In genomic region chr6:146660591-146660990, GRCm38 (mm10) we compare ENCODE assay signal across 11 mouse cellular contexts. TPM values are rescaled to one million over a fixed set of nuclear protein-coding genes. Genes with fewer than 3 reads are reported as not detected.
A peak's percentile ranks its signal among the peaks of the same experiment; 100 is the strongest.
DNase-seq lines count a peak whose midpoint lies in the region; ATAC-seq and TF ChIP-seq lines count a peak whose summit lies in the region.
"Had no signal": no experiment of that assay in that cellular context is flagged by ENCODE, and none has a peak within 500 bp of the region (broad histone marks: within the 10 kb centered on the region; RNA-seq: fewer than 3 reads in every experiment).

No protein-coding gene starts in this region.

- TF ChIP-seq EP300 in CH12.LX (IDR thresholded peaks at IDR 0.05; ENCODE audit: low read length): no peak

- no peaks in the 10 kb centered on the region for H3K36me3 ChIP-seq in kidney, postnatal 0 days (ENCODE audit: insufficient read depth, low read length)
- no peaks in the 10 kb centered on the region for H3K36me3 ChIP-seq in CH12.LX (replicated peaks in 1 of 2; ENCODE audit: control insufficient read depth in 1 of 2, insufficient read depth in 1 of 2, low read length in 1 of 2)
- H3K36me3 ChIP-seq: lung, embryonic 15.5 days; neural tube, embryonic 13.5 days had no signal

- no peak overlapping the region for H3K27ac ChIP-seq in kidney, postnatal 0 days
- no peak overlapping the region for H3K27ac ChIP-seq in CH12.LX (ENCODE audit: insufficient read depth, low read depth)
- no peak overlapping the region for H3K27ac ChIP-seq in embryonic fibroblast, embryonic 13.5 days (ENCODE audit: insufficient read depth, low read length)
- H3K27ac ChIP-seq: lung, embryonic 15.5 days; neural tube, embryonic 13.5 days had no signal

- dilution Hi-C loops in CH12.LX (cut with MboI; ENCODE audit: extremely low pct_ligation_motif_present, extremely low pct_unique_long_range_greater_than_20kb, low sequenced_read_pairs): no loop called here

- in situ Hi-C loops in CH12.LX (cut with MboI; ENCODE audit: low pct_ligation_motif_present, low pct_unique_long_range_greater_than_20kb, low sequenced_read_pairs): loop anchor here (25.0 kb wide), 1 partner anchor 327 kb away; no protein-coding TSS in a partner anchor

- TF ChIP-seq RAD21 in CH12.LX (IDR thresholded peaks at IDR 0.05; ENCODE audit: low read depth, low read length): peak; percentile 83

- peak; percentile 67 for TF ChIP-seq CTCF in kidney, postnatal 0 days (IDR thresholded peaks at IDR 0.05; ENCODE audit: low read depth)
- peak in 1 of 2 experiments; percentile 79; a peak in 2 of 4 replicates for TF ChIP-seq CTCF in CH12.LX (conservative IDR thresholded peaks at IDR 0.05 in 1 of 2, IDR thresholded peaks at IDR 0.05 in 1 of 2; ENCODE audit: low read depth in 2 of 2, low read length in 2 of 2)
- peak; percentile 29; the same call in 1 of the 2 replicates for TF ChIP-seq CTCF in embryonic fibroblast, embryonic 13.5 days (IDR thresholded peaks at IDR 0.05; ENCODE audit: borderline replicate concordance, insufficient read depth, low read length)

- H3K27me3 ChIP-seq in kidney, postnatal 0 days (ENCODE audit: insufficient read depth, low read length): no peaks in the 10 kb centered on the region
- H3K27me3 ChIP-seq in CH12.LX (replicated peaks): no peaks in the 10 kb centered on the region
- H3K27me3 ChIP-seq: lung, embryonic 15.5 days; neural tube, embryonic 13.5 days had no signal

- no peak overlapping the region for H3K4me3 ChIP-seq in kidney, postnatal 0 days (replicated peaks; ENCODE audit: low read depth, low read length)
- no peak overlapping the region for H3K4me3 ChIP-seq in CH12.LX (replicated peaks in 1 of 3; ENCODE audit: low read depth in 2 of 3, low read length in 2 of 3, poor library complexity in 1 of 3)
- H3K4me3 ChIP-seq in embryonic fibroblast, embryonic 13.5 days (ENCODE audit: insufficient read depth, low read length): no peak overlapping the region
- H3K4me3 ChIP-seq: lung, embryonic 15.5 days; neural tube, embryonic 13.5 days had no signal

- peak; percentile 57 for DNase-seq in kidney, postnatal 0 days (ENCODE audit: low spot score)
- DNase-seq in kidney, adult 11 months: no peak
- DNase-seq in 3T3-L1 (ENCODE audit: low read depth, low spot score) (peak; percentile 69), CH12.LX (ENCODE audit: extremely low read depth) (peak; percentile 34)
- no peak for DNase-seq in adrenal gland, adult 2 months
- DNase-seq in cerebellum, adult 18-20 months: no peak

- no peak for ATAC-seq in kidney, postnatal 0 days (replicated peaks; ENCODE audit: low FRiP score, low read depth)
- ATAC-seq in monocyte, adult 5-6 weeks (replicated peaks; ENCODE audit: insufficient number of reproducible peaks, low FRiP score, low TSS enrichment, poor library complexity, severe bottlenecking): no peak
- ATAC-seq: inflammation-experienced regulatory T-cells, adult 6 months had no signal

- H3K4me1 ChIP-seq in kidney, postnatal 0 days (replicated peaks; ENCODE audit: insufficient read depth, low read length): no peaks in the 10 kb centered on the region
- peaks cover 2 to 8% of the 10 kb centered on the region in 2 experiments; a peak in 2 of 4 replicates for H3K4me1 ChIP-seq in CH12.LX (ENCODE audit: control insufficient read depth in 1 of 2, insufficient read depth in 2 of 2)
- H3K4me1 ChIP-seq in embryonic fibroblast, embryonic 13.5 days (ENCODE audit: control insufficient read depth, insufficient read depth, low read length): no peaks in the 10 kb centered on the region
- H3K4me1 ChIP-seq: lung, embryonic 15.5 days; neural tube, embryonic 13.5 days had no signal

- no peaks in the 10 kb centered on the region for H3K9me3 ChIP-seq in kidney, postnatal 0 days (replicated peaks; ENCODE audit: low read length)
- no peaks in the 10 kb centered on the region for H3K9me3 ChIP-seq in CH12.LX (replicated peaks; ENCODE audit: low read length)
- H3K9me3 ChIP-seq: lung, embryonic 15.5 days; neural tube, embryonic 13.5 days had no signal

- no peak overlapping the region for H3K4me2 ChIP-seq in kidney, postnatal 0 days (ENCODE audit: low read length)
- H3K4me2 ChIP-seq in CH12.LX (ENCODE audit: insufficient read depth, low read depth, poor library complexity, severe bottlenecking): no peak overlapping the region
- H3K4me2 ChIP-seq: lung, embryonic 15.5 days; neural tube, embryonic 13.5 days had no signal

- 49% methylated on average over 2 of the region's 2 CpGs for WGBS in kidney, postnatal 0 days

- no peak for TF ChIP-seq POLR2A in CH12.LX (IDR thresholded peaks at IDR 0.05; ENCODE audit: low read depth, low read length)
- TF ChIP-seq POLR2A in embryonic fibroblast, embryonic 13.5 days (IDR thresholded peaks at IDR 0.05; ENCODE audit: low read depth, low read length): no peak

- H3K79me2 ChIP-seq in CH12.LX (replicated peaks; ENCODE audit: control insufficient read depth, extremely low read depth, insufficient read depth, poor library complexity, severe bottlenecking): no peaks in the 10 kb centered on the region

- H3K9ac ChIP-seq in kidney, postnatal 0 days (ENCODE audit: low read depth, low read length): no peak overlapping the region
- H3K9ac ChIP-seq in CH12.LX (ENCODE audit: insufficient read depth, low read depth): no peak overlapping the region
- H3K9ac ChIP-seq: lung, embryonic 15.5 days; neural tube, embryonic 13.5 days had no signal

TF ChIP-seq in CH12.LX, 34 proteins besides CTCF, POLR2A, EP300 and RAD21:
- TF ChIP-seq SIN3A (IDR thresholded peaks at IDR 0.05; ENCODE audit: low read length): no peak
- TF ChIP-seq ELF1 (IDR thresholded peaks at IDR 0.05; ENCODE audit: low read depth, low read length): no peak
- peak; percentile 45; the same call in 1 of the 2 replicates for TF ChIP-seq IRF4 (IDR thresholded peaks at IDR 0.05; ENCODE audit: low read depth, low read length)
- TF ChIP-seq MXI1 (IDR thresholded peaks at IDR 0.05; ENCODE audit: low read depth, low read length): no peak
- TF ChIP-seq MYC (IDR thresholded peaks at IDR 0.05; ENCODE audit: low read depth, low read length): no peak
- peak; percentile 72 for TF ChIP-seq SMC3 (IDR thresholded peaks at IDR 0.05; ENCODE audit: low read depth, low read length)
- TF ChIP-seq USF2 (conservative IDR thresholded peaks at IDR 0.05; ENCODE audit: low read depth, low read length): no peak
- no peak for TF ChIP-seq USF1 (IDR thresholded peaks at IDR 0.05; ENCODE audit: low read depth, low read length)
- peak; percentile 36 for TF ChIP-seq ZC3H11A (IDR thresholded peaks at IDR 0.05; ENCODE audit: low read depth, low read length)

RNA-seq across cellular contexts. Expression of gene Tm7sf3, which starts 18.0 kb away (rescaled TPM):
- 37.8 and 38.3 TPM in 2 replicates for polyA plus RNA-seq in kidney, postnatal 0 days (2015; fragmentation: Nextera tagmentation; extraction: Ambion mirVana)
- total RNA-seq in CH12.LX (2012; rRNA removed): 19.9 and 23.9 TPM in 2 replicates
- 11.4 and 11.8 TPM in 2 replicates for total RNA-seq in CH12.LX (2014; rRNA removed)
- 12.8 and 13.4 TPM in 2 replicates for polyA plus RNA-seq in CH12.LX (2012; ENCODE audit: insufficient read length, low read depth)
- polyA plus RNA-seq in embryonic fibroblast, embryonic 13.5 days (2011; ENCODE audit: insufficient read length, low read depth, missing spikeins): 50.5 and 61.6 TPM in 2 replicates
- 20.2 to 24.6 TPM (median 21.3 TPM) in 3 replicates for total RNA-seq in monocyte, adult 5-6 weeks (2017)
- total RNA-seq in adrenal gland, adult 2 months (2021): 10 to 100 TPM; 31.7 to 51.5 TPM
- 17.0 and 22.5 TPM in 2 replicates for polyA plus RNA-seq in adrenal gland, adult 2 months (2012; rRNA removed)

RNA-seq across cellular contexts. Expression of gene Med21, which starts 18.2 kb away (rescaled TPM):
- 144 and 153 TPM in 2 replicates for polyA plus RNA-seq in kidney, postnatal 0 days (2015; fragmentation: Nextera tagmentation; extraction: Ambion mirVana)
- total RNA-seq in CH12.LX (2012; rRNA removed): 42.4 and 45.8 TPM in 2 replicates
- total RNA-seq in CH12.LX (2014; rRNA removed): 124 and 143 TPM in 2 replicates
- 52.2 and 56.0 TPM in 2 replicates for polyA plus RNA-seq in CH12.LX (2012; ENCODE audit: insufficient read length, low read depth)
- 74.6 and 82.0 TPM in 2 replicates for polyA plus RNA-seq in embryonic fibroblast, embryonic 13.5 days (2011; ENCODE audit: insufficient read length, low read depth, missing spikeins)
- total RNA-seq in monocyte, adult 5-6 weeks (2017): 67.9 to 97.9 TPM (median 85.9 TPM) in 3 replicates
- total RNA-seq in adrenal gland, adult 2 months (2021): 10 to 100 TPM; 67.5 to 78.9 TPM
- 10.8 and 20.8 TPM in 2 replicates for polyA plus RNA-seq in adrenal gland, adult 2 months (2012; rRNA removed)

Comparison
In these comparisons a context has a peak if more than half of its experiments do, and no peak if none do; other contexts are left out.
1. DNase-seq: peak in kidney, postnatal 0 days (single experiment), 3T3-L1 (single experiment) and CH12.LX (single experiment); none in kidney, adult 11 months (single experiment), adrenal gland, adult 2 months (single experiment) and cerebellum, adult 18-20 months (0 of 2).